Mouse (Mus musculus): ENCODE measurements around the gene Zfp648.

DNA sequence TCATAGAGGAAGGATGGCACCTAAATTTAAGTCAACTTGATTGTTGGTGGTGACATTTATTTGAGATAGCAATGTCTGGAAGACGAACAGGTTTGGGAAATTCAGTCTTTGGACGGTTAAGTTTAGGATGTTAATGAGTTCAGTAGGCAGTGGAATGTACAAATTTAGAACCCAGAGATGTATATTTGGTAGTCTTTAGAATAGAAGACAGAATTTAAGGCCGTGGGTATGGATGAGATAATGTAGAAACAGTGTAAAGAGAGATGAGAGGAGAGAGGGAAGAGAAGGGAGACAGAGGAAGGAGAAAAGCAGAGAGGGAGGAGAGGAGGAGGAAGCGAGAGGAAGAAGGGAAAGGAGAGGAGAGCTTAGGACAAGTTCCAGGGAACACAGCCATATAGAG lies 12.8 kb upstream of the Zfp648 start:
- TF ChIP-seq POLR2A (IDR thresholded peaks at IDR 0.05; ENCODE audit: control insufficient read depth, extremely low read depth, insufficient read depth, low read length, poor library complexity) (no peak), CTCF (IDR thresholded peaks at IDR 0.05; ENCODE audit: borderline replicate concordance, control insufficient read depth, extremely low read depth, insufficient read depth, low read length, poor library complexity) (no peak)

Measured in thymus, adult 2 months (tissue).